Mouse (Mus musculus) gastrocnemius, postnatal 4 days (tissue): ENCODE measurements around the gene Gm47985. TPM values are rescaled to one million over a fixed set of nuclear protein-coding genes. Genes with fewer than 3 reads are reported as not detected.
"Not testable (repeated sequence)": the region's sequence is repeated elsewhere in the genome, so short reads cannot be mapped to it uniquely, and the experiment has no call there.

ENCODE experiments used
- DNase-seq, 2 experiments: peaks; one replicate each; pipeline ENCODE4 v3.0.0; 2021 to 2022; ENCODE audit warnings: low spot score in 2 of 2, mixed read lengths in 2 of 2
- long read RNA-seq, 2 experiments: library from polyadenylated mRNA; stranded (forward); transcript quantifications; one replicate each; pipeline ENCODE4 v2.0.0; 2021
- total RNA-seq, 2 experiments: library from RNA; stranded (reverse); gene quantifications; 2 replicates each; pipeline ENCODE4 v1.2.3; 2021

Gm47985 gene
- total RNA-seq, result under 1 TPM; 0.16 to 0.47 TPM
- long read RNA-seq, experiment 1, result 0 reads
- long read RNA-seq, experiment 2, result 0 reads

DNA sequence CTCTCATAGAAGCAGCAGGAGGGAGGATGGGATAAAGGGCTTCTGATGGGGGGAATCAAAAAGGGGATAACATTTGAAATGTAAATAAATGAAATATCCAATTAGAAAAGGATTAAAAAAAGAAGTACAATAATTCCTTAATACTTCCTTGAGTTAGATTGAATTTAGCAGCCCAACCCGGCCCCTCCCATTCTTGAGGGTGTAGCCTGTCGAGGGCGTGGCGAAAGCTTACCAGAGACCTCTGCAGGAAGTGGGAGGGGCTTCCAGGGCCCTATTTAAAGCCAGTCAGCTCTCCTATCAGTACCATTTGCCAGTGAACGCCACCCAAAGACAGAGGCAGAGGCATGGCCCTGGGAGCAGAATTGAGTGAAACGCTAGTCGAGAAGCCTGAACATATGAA is at the start of gene Gm47985:
Gene Gm47985, plus strand, starts transcription at position 272 of the 400 bp plus-strand sequence.
- DNase-seq, result not testable (repeated sequence)

DNA sequence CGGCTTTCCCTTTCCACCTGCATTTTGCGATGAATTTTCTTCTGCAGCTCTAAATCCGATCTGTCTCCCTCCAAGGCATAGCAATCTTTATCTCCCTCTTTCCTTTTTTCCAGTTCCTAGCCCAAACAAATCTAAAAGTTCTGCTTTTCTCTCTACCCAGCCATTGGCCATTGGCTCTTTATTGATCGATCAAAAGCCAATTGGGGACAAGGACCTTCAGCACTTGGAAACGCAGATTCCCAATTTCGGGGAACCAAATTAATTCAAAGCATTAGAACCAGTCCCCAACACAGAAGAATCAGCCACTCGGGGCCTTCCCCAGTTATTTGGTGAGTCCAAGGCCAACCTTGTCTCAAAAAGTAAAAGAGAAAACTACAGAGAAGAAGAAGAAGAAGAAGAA is 49.7 kb upstream of the Gm47985 start:
- DNase-seq, result no peak

DNA sequence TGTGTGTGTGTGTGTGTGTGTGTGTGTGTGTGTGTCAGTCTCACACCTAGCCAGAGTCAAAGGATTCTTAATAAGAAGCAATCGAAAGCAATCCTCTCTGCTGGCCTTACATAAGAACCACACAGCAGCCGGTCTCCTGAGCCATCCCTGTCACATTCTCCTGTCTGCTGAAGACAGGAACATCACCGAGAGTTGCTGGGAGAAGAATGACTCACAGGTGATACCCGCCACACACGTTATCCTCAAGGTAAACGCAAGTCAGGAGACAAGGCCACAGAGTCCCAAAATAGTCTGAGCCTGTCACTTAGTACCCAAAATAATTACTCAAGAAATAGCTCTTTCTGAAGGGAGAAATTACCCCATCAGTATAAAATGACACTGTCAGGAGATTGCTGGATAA is 43.9 kb upstream of the Gm47985 start:
- DNase-seq, result no peak

DNA sequence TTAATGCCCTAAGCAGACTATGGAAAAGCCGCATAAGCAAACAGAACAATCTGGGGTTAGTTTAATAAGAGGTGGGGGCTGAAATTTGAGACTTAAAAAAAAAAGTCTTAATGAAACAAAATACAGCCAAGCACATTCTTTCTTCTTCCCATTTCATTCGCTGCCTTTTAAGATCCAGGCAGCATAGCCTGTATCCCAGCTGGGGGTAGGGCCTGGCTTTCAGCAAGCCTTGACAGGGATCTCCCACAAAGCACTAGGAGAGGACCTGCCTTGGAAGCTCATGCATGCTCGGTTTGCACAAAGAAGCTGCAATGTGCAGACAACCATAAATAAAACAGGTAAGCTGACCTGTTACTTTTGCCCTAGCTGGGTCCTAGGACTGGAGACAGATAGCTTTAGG is 41.4 kb upstream of the Gm47985 start:
- DNase-seq, result no peak

DNA sequence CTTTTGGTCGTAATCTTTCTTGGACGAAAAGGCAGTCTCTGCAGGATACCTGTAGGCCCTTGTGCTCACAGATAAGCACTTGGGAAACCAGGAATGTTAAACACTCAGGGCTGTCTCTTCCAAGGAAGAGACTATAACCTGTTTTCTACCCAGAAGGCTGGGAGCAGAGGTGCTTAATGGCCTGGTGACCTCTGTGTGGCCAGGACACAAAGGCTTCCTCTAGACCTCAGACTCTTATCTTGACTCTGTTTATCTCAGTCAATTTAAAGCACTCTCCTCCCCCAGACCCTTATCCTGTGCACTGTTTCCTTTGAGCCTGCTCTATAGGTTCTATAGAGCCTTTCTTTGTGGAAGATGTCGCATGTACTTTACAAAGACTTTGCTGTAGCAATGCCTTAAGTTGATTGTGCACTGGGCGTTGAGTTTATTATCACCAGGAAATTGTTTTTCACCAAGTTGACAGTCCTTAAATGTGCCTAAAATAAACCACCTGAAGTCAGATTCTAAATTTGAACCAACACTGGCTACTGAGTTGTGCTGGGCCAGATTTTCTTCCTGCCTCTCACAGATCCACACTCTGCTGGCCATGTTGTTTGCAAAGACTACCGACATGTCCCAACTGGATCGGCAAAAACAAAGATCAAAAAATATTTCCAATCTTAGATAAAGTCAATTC is 37.7 kb upstream of the Gm47985 start:
- no peak for DNase-seq

DNA sequence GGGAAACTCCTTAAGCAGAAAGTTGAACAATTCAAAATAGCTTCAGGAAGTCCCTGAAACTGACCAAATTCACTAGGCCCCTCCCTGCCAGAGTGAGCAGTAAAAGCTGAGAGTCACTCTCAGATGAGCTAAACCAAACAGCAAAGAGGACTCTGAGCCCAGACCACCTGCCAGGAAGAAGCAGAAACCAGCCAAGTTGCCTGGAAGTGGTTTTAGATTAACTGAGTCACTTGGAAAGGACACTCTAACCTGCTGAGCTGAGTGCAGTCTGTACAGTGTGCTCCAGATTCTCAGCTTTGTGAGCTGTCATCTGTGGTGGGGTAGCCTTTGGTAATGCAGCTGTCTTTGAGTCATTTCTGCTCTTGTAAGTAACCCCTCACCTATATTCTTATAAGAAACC is 34.5 kb upstream of the Gm47985 start:
- DNase-seq, result no peak

DNA sequence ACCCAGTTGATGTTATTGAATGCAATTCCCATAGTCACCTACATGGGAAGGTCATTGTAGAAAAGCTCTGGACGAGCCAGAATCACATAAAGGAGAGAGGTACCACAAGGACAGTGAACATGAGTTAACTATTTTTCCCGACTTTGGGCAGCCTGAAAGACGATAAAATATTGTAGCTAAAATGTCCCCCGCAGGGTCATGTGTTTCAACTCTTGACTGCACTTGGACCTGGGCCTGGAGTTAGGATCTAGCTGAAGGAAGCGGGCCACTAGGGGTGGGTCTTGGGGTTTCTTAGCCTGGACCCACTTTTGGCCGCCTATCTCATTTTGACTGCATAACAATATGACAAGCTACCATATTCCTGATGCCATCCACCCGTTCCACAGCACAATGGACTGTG is 32.1 kb upstream of the Gm47985 start:
- DNase-seq, result no peak

DNA sequence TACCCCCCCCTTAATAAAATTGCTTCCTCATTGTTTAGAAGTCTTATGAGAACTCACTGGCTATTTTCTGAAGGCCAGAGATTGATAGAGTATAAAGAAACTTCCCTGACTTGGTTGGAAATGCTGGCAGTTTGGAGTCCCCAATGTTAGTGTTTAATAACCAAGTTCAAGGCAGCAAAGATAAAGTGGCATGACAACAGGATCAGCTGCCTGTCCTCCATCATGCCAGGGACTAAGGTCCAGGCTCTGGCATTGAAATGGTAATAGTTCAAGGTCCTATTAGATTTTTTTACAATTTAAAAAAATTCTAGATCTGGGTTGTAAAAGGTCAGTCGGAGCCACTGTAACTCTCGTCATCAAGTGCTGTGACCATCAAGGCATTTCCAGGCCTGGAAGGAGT is 31.2 kb upstream of the Gm47985 start:
- DNase-seq, result no peak

DNA sequence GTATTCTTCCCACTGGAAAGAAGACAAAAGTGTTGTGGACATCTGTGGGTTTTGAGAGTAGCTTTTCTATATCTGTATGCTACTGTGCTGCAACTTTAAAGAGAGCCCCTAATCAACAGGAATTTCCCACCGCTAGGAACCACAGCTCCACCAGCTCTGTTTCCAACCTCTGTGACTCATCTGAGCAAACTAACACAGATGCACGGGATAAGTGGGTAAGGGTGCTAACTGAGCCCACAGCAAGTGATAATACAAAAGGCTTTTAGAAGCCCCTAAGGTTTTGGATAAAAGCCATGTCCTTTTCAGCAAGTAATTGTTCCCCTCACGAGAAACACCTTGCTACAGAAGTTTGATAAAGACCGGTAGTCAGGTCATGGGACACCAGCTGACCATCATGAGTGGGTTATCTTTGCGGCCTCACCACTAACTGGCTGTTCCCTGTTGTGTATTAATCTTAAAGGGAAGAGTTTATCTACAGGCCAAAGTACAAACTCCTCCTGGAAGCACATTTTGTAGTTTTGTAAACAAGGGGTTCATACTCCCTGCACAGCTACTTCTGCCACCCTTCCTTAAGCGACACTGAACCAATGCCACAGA is 29.2 kb upstream of the Gm47985 start:
- DNase-seq, result no peak

DNA sequence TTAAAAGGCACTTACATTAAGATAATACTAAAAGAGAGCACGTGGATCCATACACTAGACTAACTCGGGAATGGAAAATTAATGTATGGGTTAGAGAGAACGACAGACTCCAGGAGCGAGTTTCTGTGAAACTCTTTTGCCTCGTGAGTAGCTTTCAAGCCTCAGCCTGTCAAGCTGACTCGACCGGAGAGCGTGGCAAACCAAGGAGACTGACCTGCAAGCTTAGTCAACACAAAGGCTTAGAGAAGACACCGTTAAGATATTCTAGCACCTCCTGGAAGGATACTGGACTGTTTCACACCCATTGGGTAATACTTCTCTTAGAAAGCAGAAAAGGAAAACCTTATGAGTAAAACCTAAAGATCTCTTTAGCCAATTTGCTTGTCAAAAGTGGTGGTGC is 28.2 kb upstream of the Gm47985 start:
- not testable (repeated sequence) for DNase-seq

DNA sequence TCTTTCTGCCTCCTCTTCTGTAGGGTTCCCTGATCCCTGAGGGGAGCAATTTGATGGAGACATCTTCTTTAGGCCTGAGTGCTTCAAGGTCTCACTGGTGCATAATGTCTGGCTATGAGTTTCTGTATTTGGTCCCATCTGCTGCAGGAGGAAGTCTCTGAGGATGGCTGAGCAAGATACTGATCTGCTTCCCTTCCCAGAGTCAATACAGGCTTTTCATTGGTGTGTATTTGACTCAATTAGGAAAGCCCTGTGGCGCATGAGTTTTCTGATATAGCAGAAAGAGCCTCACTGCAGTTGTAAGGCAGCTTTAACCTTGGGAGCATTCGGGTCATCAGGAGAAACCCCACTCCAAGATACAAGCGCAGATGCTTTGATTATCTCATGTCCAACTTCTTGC is 26.2 kb upstream of the Gm47985 start:
- no peak for DNase-seq

DNA sequence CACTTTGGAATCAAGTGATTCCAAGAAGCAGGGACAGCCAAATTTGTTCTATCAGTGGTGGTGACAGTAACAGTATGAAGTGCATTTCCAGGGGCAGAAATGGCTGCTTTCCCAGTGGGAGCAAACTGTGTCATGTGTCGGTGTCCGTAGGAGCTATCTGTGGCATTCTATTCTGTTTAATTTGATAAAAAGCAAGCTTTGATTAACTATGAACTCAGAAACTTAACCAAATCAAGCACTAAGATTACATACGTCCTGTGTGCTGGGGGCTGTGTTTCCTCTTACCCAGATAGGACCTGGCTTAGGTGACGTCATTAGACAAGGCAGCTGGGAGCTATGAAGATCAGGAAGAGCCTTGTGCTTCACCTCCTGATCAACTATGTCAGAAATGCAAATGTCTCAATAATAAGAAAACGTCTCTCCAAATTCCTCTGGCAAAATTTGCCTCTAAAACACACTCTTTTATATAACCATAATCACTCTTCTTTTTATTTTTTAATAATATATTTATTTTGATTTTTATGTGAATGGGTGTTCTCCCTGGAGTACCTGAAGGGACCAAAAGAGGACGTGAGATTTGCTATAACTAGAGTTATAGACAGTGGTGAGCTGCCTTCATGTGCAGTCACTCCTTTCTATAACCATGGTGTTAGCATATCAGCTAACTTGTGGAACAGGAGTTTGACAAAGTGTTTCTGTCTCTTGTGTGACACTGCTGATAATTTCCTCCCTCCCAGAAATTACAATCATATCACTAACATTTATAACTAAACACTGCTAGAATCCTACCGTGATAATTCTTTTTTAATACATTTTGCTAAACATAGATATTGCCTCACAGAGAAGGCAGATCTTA is 25.3 kb upstream of the Gm47985 start:
- DNase-seq, result no peak

DNA sequence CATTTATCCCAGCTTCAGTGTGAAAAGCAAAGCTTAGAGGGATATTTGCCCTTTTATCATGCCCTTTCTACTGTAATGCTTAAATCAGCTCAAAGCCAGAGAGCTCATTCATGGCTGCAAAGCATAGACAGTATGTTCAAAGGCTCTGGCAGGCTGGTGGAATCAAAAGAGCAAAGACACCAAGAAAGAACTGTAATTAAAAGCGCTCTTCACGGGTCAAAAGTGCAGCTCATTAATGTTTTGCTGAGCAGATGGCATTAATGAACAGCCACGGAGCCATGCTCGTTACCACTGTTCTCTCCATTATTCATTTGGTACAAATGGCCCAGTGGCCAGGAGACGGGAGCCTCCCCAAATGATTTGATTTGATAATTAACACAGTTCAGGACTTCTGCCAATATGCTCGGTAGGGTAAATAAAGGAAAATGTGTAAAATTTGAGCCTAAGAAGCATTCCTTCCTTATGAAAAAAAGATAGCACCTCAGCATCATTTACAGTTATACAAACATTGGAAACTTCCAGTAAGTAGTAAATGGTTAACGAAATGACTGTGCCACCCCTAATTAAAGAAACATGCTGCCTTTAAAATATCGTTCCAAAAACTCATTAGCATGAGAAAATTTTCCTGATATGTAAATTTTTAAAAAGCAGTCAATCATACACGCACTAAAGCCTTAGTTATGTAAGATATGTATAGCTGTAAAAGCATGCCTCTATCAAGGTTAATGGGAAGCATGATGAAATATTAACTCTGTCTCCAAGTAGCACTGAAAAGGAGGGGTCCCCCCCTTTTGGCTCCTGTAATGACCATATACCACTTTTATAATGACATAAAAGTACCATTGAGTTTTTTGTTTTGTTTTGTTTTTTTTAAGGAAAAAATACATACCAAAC is 24.1 kb upstream of the Gm47985 start:
- DNase-seq, result no peak

DNA sequence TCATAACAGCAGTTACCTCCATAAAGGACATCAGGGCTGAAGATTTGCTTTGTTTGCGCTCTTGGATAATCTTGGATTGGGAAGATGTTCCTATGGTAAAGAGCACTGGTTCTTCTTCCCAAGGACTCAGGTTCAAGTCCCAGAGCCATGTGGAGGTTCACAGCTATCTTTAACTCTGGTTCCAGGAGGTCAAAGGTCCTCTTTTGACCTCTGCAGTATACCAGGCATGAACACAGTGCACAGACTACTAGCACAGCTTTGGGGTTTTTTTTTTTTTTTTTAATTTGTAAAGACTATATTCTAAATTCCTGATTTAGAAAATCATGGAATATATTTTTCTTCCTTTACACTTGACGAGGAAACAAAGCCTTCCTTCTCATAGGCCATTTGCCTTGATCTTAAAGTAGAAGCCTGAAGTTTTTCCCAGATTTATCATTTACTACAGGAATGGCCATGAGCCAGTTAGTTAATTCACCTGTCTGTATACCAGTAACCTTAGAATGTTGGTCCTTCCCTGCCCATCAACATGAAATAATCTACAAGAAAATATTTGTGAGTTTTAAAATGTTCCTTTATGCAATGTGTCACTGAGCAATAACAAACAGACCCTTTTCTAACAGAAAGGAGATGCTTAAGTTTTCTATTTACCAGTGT is 23.4 kb upstream of the Gm47985 start:
- DNase-seq, result no peak

DNA sequence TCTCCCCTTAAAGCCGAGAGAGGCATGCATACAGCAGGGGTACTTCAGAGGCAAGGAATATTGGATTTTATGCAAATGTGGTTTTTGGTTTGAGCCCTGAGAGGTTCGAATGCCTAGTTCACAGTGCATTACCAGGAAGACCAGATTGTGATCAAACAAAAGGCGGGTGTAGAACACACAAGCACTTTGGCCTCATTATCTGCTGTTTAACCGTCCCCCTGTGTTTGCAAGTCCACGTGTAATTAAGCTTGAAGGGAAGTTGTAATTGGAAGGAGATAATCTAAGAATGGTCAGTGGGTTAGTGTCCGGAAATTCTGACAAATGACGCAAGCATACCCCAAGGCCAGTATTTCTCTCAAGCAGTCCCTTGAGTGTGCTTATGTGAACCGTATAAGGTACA is 16.3 kb upstream of the Gm47985 start:
- DNase-seq, result no peak

DNA sequence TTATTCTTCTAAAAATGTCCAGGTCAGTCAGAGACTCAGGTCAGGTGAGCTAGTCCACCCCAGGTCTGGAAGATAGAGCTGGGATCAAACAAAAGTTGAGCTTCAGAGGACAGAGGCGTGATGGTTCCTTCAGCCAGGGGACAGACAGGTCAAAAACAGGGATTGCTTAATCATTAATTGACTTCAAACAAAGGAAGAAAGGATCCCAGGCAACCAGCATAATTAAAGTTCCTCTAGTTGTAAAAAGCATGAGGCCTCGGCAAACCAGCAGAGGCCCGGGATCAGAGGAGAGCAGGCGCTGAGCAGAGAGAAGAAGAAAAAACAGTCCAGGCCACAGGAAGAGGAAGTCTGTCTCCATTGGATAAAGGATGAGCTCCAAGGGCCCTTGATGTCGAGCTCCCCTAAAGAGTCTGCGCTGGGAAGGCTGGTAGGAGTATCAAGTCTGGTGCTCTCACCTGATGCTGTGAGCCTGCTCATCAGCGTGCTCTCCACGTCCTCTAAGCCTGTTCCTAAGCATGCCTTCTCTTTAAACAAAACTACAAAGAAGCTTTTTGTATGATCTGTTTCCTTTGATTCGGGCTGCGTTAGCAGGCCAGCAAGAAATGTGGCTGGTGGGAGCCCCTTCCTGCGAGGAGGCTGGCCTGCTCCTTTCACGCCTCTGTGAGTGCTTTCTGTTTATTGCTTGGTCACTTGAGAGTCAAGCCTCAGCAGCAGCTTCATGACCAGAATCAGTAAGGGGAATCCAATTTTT is 14.9 kb upstream of the Gm47985 start:
- no peak for DNase-seq

DNA sequence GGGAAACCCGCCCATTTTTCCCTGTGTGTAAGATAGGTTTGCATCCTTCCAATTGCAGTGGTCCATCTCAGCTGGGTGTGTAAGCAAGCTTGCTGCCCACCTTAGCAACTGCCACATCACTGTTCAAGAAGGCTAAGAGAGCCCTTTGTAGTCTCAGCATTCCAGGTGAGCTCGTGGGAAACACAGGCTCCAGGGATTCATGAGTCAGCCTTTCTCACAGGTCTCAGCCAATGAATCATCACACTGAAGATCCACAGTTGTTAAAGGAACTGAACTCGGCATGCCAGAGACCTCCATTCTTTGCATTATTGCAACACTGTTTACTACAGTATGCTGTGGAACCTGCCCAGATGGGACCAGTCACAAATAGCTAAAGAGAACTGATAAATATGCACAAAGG is 13.7 kb upstream of the Gm47985 start:
- DNase-seq, result no peak

DNA sequence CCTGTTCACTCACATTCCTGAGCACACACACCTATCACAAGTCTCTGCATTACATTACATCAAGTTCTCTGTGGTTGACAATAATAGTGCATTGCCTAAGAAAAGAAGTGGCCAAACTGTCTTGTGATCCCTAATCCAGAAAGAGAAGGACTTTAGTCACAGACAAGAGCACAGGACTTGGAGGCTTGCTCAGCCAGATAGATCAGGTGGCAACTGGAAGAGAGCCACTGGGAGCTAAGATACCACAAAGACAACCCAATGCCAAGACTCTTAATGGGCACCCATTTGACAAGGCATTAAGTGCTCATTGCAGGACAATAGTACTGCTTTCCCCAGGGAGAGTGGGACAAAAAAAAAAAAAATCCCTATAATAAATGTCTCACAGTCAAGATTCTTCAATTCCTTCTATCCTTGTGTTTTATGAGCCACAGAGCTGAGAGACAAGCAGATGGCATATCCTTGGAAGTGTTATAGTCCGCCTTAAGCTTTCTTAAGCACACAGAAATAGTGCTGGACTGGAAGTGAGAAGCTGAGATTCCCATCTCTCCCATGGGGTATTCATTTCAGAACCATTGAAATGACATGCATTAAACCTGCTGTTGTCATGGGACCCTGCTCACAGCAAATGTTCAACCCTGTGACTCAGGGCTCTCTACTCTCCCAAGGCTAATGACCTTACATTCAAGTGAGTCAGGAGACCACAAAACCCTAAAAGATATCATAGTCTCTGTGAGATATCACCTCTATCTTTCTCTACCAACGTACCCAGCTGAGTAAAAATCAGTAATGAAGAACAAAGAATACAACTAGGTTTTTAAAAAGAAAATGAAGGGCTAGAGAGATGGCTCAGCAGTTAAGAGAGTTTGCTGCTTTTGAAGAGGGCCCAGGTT is 10.5 kb upstream of the Gm47985 start:
- no peak for DNase-seq
